Mouse (Mus musculus): ENCODE data around the gene Nrm. TPM values are rescaled to one million over a fixed set of nuclear protein-coding genes. Genes with fewer than 3 reads are reported as not detected.

Gene Nrm
- total RNA-seq, 2 experiments from 2014 or later: 3.9 to 4.7 TPM

GRCm38 (mm10) chr17:35866281-35866831 is 5.2 kb downstream of the Nrm start:
- peak in 1 of 2 experiments; percentile 39 for DNase-seq (ENCODE audit: low spot score in 2 of 2)

GRCm38 (mm10) chr17:35866911-35867890 is 6.1 kb downstream of the Nrm start:
- DNase-seq (ENCODE audit: low spot score in 2 of 2): no peak

GRCm38 (mm10) chr17:35868165-35868820 is 7.2 kb downstream of the Nrm start:
- DNase-seq (ENCODE audit: low spot score in 2 of 2): no peak

- DNase-seq (ENCODE audit: low spot score in 2 of 2): no peak
These were observed 7.8 kb downstream of the Nrm start for GRCm38 (mm10) chr17:35868961-35869345.

- peak in 1 of 2 experiments; percentile 39 for DNase-seq (ENCODE audit: low spot score in 2 of 2)
These were observed 8.4 kb downstream of the Nrm start for GRCm38 (mm10) chr17:35869346-35870067.

- DNase-seq (ENCODE audit: low spot score in 2 of 2): peak in 1 of 2 experiments; percentile 52
These were observed 9.2 kb downstream of the Nrm start for GRCm38 (mm10) chr17:35870151-35870883.

- no peak for DNase-seq (ENCODE audit: low spot score in 2 of 2)
These were observed 10.0 kb downstream of the Nrm start for GRCm38 (mm10) chr17:35870884-35871696.

GRCm38 (mm10) chr17:35873774-35874519 is 12.8 kb downstream of the Nrm start:
- peak; percentile 84 to 86 for DNase-seq (ENCODE audit: low spot score in 2 of 2)

- DNase-seq (ENCODE audit: low spot score in 2 of 2): no peak
These were observed 13.6 kb downstream of the Nrm start for GRCm38 (mm10) chr17:35874721-35875120.

- DNase-seq (ENCODE audit: low spot score in 2 of 2): peak; percentile 90 to 96
These were observed 18.3 kb downstream of the Nrm start, which contains the start of gene Dhx16 for GRCm38 (mm10) chr17:35879245-35880057. Dhx16 (plus strand) TSS chr17:35879819.

GRCm38 (mm10) chr17:35882924-35883323 is 21.8 kb downstream of the Nrm start:
- no peak for DNase-seq (ENCODE audit: low spot score in 2 of 2)

- no peak for DNase-seq (ENCODE audit: low spot score in 2 of 2)
These were observed 22.7 kb downstream of the Nrm start for GRCm38 (mm10) chr17:35883777-35884176.

GRCm38 (mm10) chr17:35887725-35888124 is 26.6 kb downstream of the Nrm start:
- DNase-seq (ENCODE audit: low spot score in 2 of 2): no peak

- peak; percentile 91 to 94 for DNase-seq (ENCODE audit: low spot score in 2 of 2)
These were observed 35.9 kb downstream of the Nrm start, which contains the start of gene 2310061I04Rik for GRCm38 (mm10) chr17:35896781-35897643. 2310061I04Rik (minus strand) TSS chr17:35897431.

- peak in 1 of 2 experiments; percentile 18 for DNase-seq (ENCODE audit: low spot score in 2 of 2)
These were observed 36.8 kb downstream of the Nrm start for GRCm38 (mm10) chr17:35897644-35898573.

- no peak for DNase-seq (ENCODE audit: low spot score in 2 of 2)
These were observed 39.5 kb downstream of the Nrm start for GRCm38 (mm10) chr17:35900636-35901035.
